Mouse (Mus musculus): ENCODE measurements at regions not wholly inside any gene's neighbourhood (a gene's known extent, or its start where the extent isn't known, plus 50 kb on each side); places are given as distances from the start of the nearest gene placed in this dataset.
A peak's percentile ranks its signal among the peaks of the same experiment; 100 is the strongest.

GRCm38 (mm10) chr6:103296015-103296414 lies 214.4 kb upstream of the Chl1 start:
- H3K9ac ChIP-seq (ENCODE audit: control insufficient read depth, low read depth, low read length, poor library complexity, severe bottlenecking), result no peak overlapping the region
- TF ChIP-seq ZKSCAN1 (IDR thresholded peaks at IDR 0.05; ENCODE audit: low read depth, low read length) (no peak), SMC3 (IDR thresholded peaks at IDR 0.05; ENCODE audit: low read depth, low read length) (peak; percentile 47), EP300 (IDR thresholded peaks at IDR 0.05; ENCODE audit: low read depth in 1 of 2, low read length in 2 of 2) (no peak), RAD21 (IDR thresholded peaks at IDR 0.05; ENCODE audit: low read depth, low read length) (peak; percentile 23), CTCF (IDR thresholded peaks at IDR 0.05 in 2 of 3, conservative IDR thresholded peaks at IDR 0.05 in 1 of 3; ENCODE audit: control insufficient read depth in 1 of 3, insufficient read depth in 1 of 3, low read depth in 2 of 3, low read length in 3 of 3, poor library complexity in 1 of 3, severe bottlenecking in 1 of 3) (peak in 2 of 3 experiments; percentile 48 to 55; a peak in 4 of 6 replicates), MYB (IDR thresholded peaks at IDR 0.05; ENCODE audit: low read depth, low read length) (no peak)
- no peaks in the 10 kb centered on the region for H3K79me2 ChIP-seq (ENCODE audit: control insufficient read depth, insufficient read depth, low read length, poor library complexity)
- no peak overlapping the region for H3K4me3 ChIP-seq (ENCODE audit: control insufficient read depth in 1 of 2, insufficient read depth in 1 of 2, low read depth in 2 of 2, low read length in 2 of 2)
- no peaks in the 10 kb centered on the region for H3K4me1 ChIP-seq (ENCODE audit: control insufficient read depth in 1 of 2, insufficient read depth in 2 of 2, low read length in 2 of 2)
- no peaks in the 10 kb centered on the region for H3K9me3 ChIP-seq (replicated peaks; ENCODE audit: insufficient read depth, low read length)
- no peak overlapping the region for H3K27ac ChIP-seq (ENCODE audit: control insufficient read depth, low read depth, low read length)
- no peaks in the 10 kb centered on the region for H3K27me3 ChIP-seq (ENCODE audit: control insufficient read depth in 1 of 2, insufficient read depth in 2 of 2, low read length in 2 of 2)
- peak; percentile 45 for DNase-seq (ENCODE audit: low read depth, low spot score)
- H3K36me3 ChIP-seq (ENCODE audit: control insufficient read depth in 1 of 2, insufficient read depth in 2 of 2, low read length in 2 of 2), result no peaks in the 10 kb centered on the region

GRCm38 (mm10) chr6:103306420-103307249 lies 203.8 kb upstream of the Chl1 start:
- no peak overlapping the region for H3K27ac ChIP-seq (ENCODE audit: control insufficient read depth, low read depth, low read length)
- no peaks in the 10 kb centered on the region for H3K4me1 ChIP-seq (ENCODE audit: control insufficient read depth in 1 of 2, insufficient read depth in 2 of 2, low read length in 2 of 2)
- no peak for TF ChIP-seq MXI1 (IDR thresholded peaks at IDR 0.05; ENCODE audit: low read depth, low read length)
- peak in 2 of 3 experiments; percentile 42 to 73; a peak in 4 of 6 replicates for TF ChIP-seq CTCF (IDR thresholded peaks at IDR 0.05 in 2 of 3, conservative IDR thresholded peaks at IDR 0.05 in 1 of 3; ENCODE audit: control insufficient read depth in 1 of 3, insufficient read depth in 1 of 3, low read depth in 2 of 3, low read length in 3 of 3, poor library complexity in 1 of 3, severe bottlenecking in 1 of 3)
- peak; percentile 83 for TF ChIP-seq RAD21 (IDR thresholded peaks at IDR 0.05; ENCODE audit: low read depth, low read length)
- TF ChIP-seq SMC3 (IDR thresholded peaks at IDR 0.05; ENCODE audit: low read depth, low read length), result peak; percentile 80
- TF ChIP-seq ZC3H11A (IDR thresholded peaks at IDR 0.05; ENCODE audit: low read depth, low read length), result peak; percentile 60
- TF ChIP-seq POLR2AphosphoS2 (IDR thresholded peaks at IDR 0.05; ENCODE audit: low read length), result no peak
- H3K36me3 ChIP-seq (ENCODE audit: control insufficient read depth in 1 of 2, insufficient read depth in 2 of 2, low read length in 2 of 2), result no peaks in the 10 kb centered on the region
- H3K9me3 ChIP-seq (replicated peaks; ENCODE audit: insufficient read depth, low read length), result no peaks in the 10 kb centered on the region
- H3K27me3 ChIP-seq (ENCODE audit: control insufficient read depth in 1 of 2, insufficient read depth in 2 of 2, low read length in 2 of 2), result no peaks in the 10 kb centered on the region
- DNase-seq (ENCODE audit: low read depth, low spot score), result peak; percentile 55
- no peak overlapping the region for H3K9ac ChIP-seq (ENCODE audit: control insufficient read depth, low read depth, low read length, poor library complexity, severe bottlenecking)
- no peak overlapping the region for H3K4me3 ChIP-seq (ENCODE audit: control insufficient read depth in 1 of 2, insufficient read depth in 1 of 2, low read depth in 2 of 2, low read length in 2 of 2)
- H3K79me2 ChIP-seq (ENCODE audit: control insufficient read depth, insufficient read depth, low read length, poor library complexity), result no peaks in the 10 kb centered on the region

DNA sequence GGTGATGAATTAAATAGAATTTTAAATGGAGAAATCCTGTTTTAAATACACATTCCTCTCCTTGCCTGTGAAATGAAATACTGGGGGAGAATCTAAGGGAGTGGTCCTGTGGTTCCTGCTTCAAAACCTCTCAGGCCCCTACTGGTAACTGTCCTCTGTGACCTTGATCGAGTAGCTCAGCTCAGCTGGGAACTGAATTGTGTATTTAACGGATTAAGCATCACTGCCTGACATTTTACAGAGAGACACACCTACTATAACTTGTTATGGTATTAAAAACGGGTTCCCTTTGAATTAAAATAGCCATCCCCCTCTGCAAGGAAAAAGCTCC lies 203.2 kb upstream of the Chl1 start:
- TF ChIP-seq CHD1 (IDR thresholded peaks at IDR 0.05; ENCODE audit: low read depth, low read length), result no peak
- TF ChIP-seq TBP (IDR thresholded peaks at IDR 0.05; ENCODE audit: low read depth, low read length), result no peak
- Histone ChIP-seq H3K9me3 (replicated peaks; ENCODE audit: insufficient read depth, low read length) (no peaks in the 10 kb centered on the region), H3K79me2 (ENCODE audit: control insufficient read depth, insufficient read depth, low read length, poor library complexity) (no peaks in the 10 kb centered on the region), H3K27me3 (ENCODE audit: control insufficient read depth in 1 of 2, insufficient read depth in 2 of 2, low read length in 2 of 2) (no peaks in the 10 kb centered on the region), H3K4me1 (ENCODE audit: control insufficient read depth in 1 of 2, insufficient read depth in 2 of 2, low read length in 2 of 2) (no peaks in the 10 kb centered on the region), H3K27ac (ENCODE audit: control insufficient read depth, low read depth, low read length) (no peak overlapping the region), H3K9ac (ENCODE audit: control insufficient read depth, low read depth, low read length, poor library complexity, severe bottlenecking) (no peak overlapping the region), H3K4me3 (ENCODE audit: control insufficient read depth in 1 of 2, insufficient read depth in 1 of 2, low read depth in 2 of 2, low read length in 2 of 2) (no peak overlapping the region), H3K36me3 (ENCODE audit: control insufficient read depth in 1 of 2, insufficient read depth in 2 of 2, low read length in 2 of 2) (no peaks in the 10 kb centered on the region)
- DNase-seq (ENCODE audit: low read depth, low spot score), result no peak

All from MEL (cell line).